Mouse (Mus musculus): ENCODE data around the gene Olfr1288.

The Olfr1288 gene

DNA sequence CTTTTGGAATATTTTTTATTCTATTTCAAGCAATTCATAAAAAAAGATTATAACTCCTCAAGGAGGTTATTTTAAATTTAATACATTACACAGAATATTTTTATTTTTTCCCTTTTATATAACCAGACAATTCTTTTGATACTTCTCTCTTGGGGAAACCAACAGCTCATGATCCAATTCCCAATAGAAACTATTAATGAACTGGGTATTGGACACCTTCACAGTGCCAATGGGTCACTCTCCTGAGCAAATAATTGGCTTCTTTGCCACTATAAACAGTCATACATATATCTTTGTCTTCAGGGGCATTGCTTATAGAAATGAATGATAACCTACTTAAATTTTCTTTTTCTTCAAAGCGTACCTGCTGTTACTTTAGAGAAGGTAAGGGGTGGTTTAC, at the start of gene Olfr1288:
Gene Olfr1288, plus strand, starts transcription at position 301 of the 400 bp plus-strand sequence.
- no peak for DNase-seq (ENCODE audit: low spot score)

DNA sequence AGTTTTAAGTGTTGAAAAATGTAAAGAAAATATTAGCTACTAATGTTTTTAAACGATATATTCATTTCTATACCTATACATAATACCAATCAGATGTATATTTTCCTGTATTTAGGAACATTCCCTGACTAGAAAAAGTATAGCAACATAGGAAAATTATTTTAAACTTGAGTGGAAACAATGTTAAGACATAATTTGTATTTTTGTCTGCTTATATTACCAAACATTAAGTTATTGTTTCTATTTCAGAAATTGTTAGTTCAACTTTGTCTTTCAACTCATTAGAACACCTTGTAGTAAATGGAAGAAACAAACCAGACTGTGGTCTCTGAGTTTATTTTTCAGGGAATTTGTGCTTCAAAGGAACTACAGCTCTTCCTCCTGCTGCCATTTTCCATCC, 25.1 kb upstream of the Olfr1288 start, which contains the start of gene Olfr1287:
Gene Olfr1287, plus strand, starts transcription at position 301 of the 400 bp plus-strand sequence.
- DNase-seq (ENCODE audit: low spot score) = no peak

DNA sequence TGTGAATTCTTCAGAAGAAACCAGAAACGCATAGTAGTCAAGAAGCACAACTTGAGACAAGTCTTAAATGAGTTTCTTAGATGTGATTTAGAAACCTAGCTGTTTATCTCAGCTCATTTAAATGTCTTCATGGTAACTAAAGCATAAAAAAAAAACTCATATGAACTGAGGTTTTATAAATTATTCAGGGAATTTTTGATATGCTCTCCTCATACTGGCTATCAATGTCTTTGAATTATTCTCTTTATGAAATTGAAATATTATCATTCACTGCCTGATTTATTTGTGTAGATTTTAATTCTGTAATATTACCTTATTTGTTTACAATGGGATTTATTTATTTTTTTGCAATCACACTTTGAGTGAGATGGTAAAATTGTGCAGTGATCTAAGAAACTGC, 6.6 kb downstream of the Olfr1288 start, which contains the start of gene Olfr1289:
Gene Olfr1289, plus strand, starts transcription at position 301 of the 400 bp plus-strand sequence.
- DNase-seq (ENCODE audit: low spot score) = no peak

DNA sequence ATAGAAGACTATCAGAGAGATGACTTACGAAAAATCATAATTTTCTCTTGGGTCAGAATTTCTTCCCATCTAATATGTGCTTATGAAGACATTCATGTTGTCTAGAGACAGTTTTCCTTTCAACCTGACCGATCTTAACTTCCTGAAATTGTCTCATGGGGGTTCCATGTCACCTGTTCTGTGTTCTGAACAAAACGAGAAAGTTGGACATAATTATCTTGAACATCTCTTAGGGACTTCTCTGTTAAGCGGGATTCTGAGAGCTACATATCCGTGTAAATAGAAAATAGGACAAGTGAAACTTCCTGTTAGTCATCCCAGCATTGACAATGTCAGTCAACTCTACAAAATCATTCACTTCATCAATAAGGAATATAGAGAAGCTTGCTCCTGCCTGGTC, 19.8 kb downstream of the Olfr1288 start, which contains the start of gene Olfr1290:
Gene Olfr1290, minus strand, starts transcription at position 101 of the 400 bp plus-strand sequence.
- DNase-seq (ENCODE audit: low spot score) = no peak

DNA sequence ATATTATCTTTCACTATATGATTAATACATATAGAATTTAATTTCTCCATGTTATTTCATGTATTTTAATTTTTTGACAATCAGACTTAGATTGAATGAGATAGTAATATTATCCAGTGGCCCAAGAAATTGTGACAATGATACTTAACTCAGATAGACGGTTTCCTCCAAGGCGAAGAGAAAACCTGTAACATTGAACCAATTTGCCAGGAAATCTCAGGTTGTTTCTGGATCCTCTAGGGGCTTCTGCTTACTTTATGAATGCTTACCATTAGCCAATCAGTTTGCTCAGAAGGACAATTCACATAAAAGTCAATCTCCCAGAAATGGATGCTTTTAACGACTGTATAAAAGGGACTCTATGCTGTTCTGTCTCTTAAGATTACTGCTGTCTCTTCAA, 23.0 kb downstream of the Olfr1288 start, which contains the start of gene Olfr1291-ps1:
Gene Olfr1291-ps1, plus strand, starts transcription at position 301 of the 400 bp plus-strand sequence.
- no peak for DNase-seq (ENCODE audit: low spot score)

DNA sequence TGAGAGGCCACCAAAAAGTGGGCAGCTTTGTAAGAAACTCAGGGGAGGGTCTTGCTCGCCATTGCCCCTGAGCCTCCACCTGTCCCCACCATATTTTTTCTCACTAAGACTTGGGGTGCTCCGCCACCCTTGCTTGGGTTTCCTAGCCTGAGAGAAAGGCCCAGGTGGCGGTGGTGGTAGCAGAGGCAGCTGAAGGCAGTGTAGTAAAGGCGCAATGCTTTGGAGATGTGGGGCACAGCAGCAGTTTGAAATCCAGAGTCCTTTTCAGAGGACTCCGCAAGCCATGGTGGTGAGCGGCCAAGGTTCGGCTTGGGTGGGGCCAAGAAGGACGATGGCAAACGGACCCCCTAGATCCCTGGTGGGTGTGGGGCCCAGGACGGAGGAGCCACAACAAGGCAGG, 43.5 kb downstream of the Olfr1288 start:
- no peak for DNase-seq (ENCODE audit: low spot score)

DNA sequence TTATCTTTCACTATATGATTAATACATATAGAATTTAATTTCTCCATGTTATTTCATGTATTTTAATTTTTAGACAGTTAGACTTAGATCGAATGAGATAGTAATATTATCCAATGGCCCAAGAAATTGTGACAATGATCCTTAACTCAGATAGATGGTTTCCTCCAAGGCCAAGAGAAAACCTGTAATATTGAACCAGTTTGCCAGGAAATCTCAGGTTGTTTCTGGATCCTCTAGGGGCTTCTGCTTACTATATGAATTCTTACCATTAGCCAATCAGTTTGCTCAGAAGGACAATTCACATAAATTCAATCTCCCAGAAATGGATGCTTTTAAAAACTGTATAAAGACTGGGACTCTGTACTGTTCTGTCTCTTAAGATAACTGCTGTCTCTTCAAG, 51.0 kb downstream of the Olfr1288 start, which contains the start of gene Olfr1293-ps:
Gene Olfr1293-ps, plus strand, starts transcription at position 301 of the 400 bp plus-strand sequence.
- DNase-seq (ENCODE audit: low spot score) = no peak

Data from left cerebral cortex, adult 11 months (tissue).